Mouse (Mus musculus): ENCODE data around the gene Zfp560.
"Not testable (repeated sequence)": the region's sequence is repeated elsewhere in the genome, so short reads cannot be mapped to it uniquely, and the experiment has no call there.

The Zfp560 gene

DNA sequence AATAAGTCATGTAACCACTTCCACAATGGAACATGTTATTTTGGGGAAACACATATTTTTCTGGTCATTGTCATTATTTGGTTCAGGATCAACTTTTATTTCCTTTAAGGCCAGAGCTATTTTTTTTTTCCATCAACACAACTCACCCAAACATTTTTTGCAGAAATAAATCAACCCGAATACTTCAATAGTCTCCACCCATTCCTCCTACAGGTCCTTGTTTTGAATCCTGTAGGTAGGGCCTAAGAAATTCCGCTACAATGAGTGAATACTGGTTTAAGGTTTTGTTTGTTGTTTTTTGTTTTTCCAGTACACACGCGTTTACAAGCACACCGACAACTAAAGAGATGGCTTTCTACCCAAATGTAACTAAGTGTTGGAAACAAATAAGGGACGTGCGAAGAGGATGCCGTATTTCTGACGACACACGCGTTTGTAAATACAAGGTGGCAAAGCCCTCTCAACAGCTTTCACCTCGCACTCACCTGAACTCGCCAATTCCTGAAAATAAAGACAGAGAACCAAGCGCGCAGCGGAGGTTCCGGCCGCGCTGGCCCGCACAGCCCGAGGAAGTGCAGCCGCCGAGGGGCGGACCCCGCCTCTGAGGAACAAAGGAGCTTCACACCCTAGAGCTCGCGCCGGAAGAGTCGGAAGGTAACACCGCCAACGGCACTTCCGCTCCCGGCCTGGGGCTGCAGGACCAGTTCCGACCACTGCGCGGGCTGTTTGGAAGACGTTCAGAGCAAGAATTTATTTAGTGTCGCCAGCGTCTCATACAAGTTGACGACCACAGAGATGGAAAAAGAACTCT, at the start of gene Zfp560:
Gene Zfp560, minus strand, starts transcription at position 646 of the 811 bp plus-strand sequence.
- DNase-seq = peak; percentile 94

DNA sequence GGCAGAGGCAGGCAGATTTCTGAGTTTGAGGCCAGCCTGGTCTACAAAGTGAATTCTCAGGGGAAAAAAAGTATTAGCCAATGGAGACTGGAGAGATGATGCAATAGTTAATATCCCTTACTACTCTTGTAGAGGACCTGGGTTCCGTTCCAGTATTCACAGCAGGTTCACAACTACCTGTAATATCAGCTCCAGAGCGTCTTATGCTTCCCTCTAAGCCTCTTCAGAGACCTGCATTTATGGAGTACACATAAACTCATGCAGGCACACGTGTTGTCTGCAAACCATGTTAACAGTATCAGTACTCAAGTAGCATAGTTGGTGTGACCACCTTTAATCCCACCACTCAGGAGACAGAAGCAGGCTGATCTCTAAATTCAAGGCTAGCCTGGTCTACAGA, 45.0 kb upstream of the Zfp560 start:
- no peak for DNase-seq

DNA sequence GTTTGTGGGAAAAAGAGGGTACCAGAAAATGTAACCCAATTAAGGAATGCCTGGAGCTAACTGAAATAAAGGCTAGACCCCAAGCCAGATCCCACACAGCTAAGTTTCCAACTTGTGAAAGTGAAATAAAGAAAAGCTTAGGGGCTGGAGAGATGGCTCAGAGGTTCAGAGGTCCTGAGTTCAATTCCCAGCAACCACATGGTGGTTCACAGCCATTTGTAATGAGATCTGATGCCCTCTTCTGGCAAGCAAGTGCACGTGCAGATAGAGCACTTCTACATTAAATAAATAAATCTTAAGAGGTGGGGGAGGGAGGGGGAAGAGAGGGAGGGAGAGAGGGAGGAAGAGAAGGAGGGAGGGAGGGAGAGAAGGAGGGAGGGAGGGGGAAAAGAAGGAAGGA, 26.5 kb upstream of the Zfp560 start:
- DNase-seq = no peak

DNA sequence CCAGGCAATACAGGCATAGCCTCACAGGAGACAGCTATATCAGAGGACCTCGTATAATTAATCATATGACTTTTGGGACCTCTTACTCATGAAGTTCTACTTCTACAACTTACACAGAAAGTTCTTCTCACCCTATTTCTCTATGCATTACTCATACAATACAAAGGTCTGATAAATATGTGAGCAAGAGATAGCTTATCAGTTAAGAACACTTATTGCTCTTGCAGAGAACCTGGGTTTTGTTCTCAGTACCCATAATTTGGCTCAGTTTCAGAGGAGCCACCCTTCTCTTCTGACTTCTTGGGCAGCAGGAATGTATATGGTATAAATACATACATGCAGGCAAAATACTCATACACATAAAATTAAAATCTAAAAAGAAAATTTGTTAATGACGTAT, 24.3 kb upstream of the Zfp560 start:
- no peak for DNase-seq

DNA sequence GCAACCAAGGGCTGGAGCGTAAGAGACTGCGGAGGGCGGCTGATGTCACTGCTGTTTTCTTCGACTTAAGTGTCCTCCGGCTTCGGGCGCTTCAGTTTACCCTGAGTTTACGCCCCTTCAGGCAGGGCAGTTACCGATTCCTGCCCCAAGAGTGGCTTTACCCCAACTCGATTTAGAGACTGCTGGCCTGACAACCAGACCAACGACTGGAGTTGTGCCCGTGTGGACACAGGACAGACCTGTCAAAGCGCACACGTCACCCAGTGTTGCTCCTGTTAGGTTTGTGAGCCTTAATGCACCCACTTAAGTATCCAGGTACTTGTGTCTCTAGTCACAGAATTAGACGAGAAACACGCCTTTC, 346 bp upstream of the Zfp560 start:
- DNase-seq = no peak

DNA sequence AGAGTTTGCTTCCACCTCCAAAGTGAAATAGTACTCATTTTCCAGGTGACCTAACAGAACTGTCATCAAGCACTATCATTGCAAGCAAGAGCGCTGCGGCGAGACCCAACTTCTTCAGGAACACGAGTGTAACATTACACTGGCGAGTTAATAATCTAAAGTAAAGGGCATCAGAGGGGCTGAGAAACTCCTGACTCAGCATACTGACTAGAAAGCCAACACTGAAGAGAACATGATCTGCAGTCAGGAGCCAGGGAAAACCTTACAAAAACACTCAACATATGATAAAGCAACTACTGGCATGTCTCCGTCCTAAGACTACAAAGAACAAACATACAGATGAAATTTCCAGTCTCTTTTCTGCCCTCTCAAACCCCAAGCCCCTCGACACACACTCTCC, 1.3 kb downstream of the Zfp560 start:
- DNase-seq = no peak

DNA sequence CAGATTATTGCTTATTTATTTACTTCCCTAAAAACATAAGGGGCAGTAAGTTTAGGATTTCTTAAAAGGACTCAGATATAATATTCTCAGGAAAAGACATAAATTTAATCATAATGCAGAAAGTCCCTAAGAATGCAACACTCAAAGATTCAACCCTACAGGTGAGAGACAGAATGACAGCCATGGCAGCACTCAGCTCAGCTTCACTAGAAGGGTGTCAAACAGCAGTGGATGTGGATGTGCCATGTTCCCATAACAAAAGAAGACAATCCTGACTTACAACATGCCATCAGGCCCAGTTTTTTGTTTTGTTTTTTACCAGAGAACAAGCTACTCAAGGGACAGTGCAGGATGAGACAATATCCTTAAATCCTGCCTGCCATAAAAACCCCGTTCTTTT, 10.3 kb downstream of the Zfp560 start:
- no peak for DNase-seq

DNA sequence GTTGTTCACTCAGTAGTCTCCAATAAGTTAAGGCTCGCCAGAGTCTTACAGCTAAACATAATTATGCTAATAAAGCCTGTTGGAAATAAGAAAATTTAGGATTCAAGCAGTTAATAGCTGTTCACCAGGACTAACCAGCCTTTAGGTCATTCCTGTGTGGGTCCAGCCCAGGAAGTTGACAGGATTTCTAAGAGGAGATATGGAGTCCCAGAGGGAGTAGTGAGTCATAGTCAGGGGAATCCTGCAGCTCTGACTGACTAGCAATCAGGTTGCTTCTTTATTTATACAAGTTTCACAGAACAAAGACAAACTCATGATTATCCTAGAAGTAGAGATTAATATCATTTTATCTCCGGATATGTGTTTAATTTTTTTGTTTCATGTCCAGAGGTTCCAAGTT, 17.7 kb downstream of the Zfp560 start:
- no peak for DNase-seq

DNA sequence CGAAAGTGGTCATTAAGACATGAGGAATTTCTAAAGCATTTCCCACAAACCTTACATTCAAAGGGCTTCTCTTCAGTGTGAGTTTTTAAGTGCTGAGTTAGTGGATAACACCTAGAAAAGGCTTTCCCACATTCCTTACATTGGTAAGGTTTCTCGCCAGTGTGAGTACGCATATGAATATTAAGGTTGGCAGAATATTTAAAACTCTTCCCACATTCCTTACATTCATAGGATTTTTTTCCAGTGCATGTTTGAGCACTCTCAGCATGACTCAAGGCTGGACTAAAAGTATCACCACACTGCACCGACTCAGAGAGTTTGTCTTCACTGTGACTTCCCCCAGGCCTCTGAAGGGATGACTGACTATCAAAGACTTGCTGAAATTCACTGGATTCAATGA, 36.5 kb downstream of the Zfp560 start:
- DNase-seq = no peak

DNA sequence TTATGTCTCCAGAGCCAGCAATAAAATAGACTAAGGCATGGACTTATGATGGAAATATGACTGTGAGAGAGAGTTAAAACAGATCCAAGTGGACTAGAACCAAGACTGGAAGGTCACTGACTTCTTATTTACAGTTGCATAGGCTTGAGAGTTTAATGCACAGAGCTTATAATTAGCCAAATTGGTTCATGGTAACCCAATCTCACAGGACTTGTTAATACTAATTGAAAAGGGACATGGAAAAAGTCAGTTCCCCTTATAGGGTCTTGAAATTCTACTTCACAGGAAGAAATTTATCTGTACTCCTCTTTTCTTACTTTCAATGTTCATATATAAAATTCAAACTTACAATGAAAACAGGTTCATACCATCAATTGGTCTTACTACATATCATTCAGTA, 49.0 kb downstream of the Zfp560 start, which contains the start of gene Olfr18:
Gene Olfr18, minus strand, starts transcription at position 101 of the 400 bp plus-strand sequence.
- DNase-seq = no peak

DNA sequence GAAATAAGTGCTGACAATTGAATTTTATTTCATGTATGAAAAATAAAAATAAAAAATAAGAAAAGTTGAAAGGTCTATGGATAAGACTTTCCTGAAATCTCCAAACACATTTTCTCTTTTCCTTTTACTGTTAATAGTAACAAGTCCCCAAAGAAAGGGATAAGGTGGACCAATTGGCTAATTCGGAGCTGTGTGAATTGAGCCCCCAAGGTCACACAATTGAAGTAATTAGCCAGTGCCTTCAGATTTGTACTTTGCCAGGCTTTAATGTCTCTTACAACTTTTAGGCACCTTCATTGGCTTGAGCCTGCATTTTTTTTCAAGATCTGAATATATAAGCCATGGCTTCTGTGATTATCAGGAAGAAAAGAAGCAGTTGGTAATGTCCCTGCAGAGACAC, 86.7 kb downstream of the Zfp560 start, which contains the start of gene Olfr873:
Gene Olfr873, plus strand, starts transcription at position 301 of the 400 bp plus-strand sequence.
- DNase-seq = no peak

DNA sequence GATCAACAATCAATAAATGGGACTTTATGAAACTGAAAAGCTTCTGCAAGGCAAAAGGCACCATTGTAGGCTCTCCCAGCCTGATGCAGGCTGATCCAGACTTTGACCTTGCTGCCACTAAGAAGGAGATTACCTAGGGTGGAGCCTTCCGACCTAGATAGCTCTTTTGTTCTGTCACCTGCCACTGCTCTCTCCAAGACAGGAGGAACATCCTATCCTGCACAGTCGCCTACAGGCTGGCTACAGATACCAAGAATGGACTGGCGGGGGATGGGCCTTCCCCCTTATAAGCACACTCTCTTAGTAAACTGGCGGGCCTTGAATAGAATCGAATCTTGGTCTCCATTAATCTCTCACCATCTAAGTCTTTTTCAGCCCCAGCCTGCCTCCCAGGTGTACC, 89.4 kb downstream of the Zfp560 start:
- not testable (repeated sequence) for DNase-seq

All from kidney, postnatal 10 days (tissue).